Mouse (Mus musculus) adrenal gland, postnatal 36 days (tissue): ENCODE data around the gene Chchd6. TPM values are rescaled to one million over a fixed set of nuclear protein-coding genes. Genes with fewer than 3 reads are reported as not detected.

Experiments used
- DNase-seq, 2 experiments: peaks; one replicate each; pipeline ENCODE4 v3.0.0; 2021; ENCODE audit warnings: mixed read lengths in 1 of 2
- total RNA-seq, 2 experiments: library from RNA; stranded (reverse); gene quantifications; 2 replicates each; pipeline ENCODE4 v1.2.3; 2021

Chchd6 gene
- total RNA-seq, 2 experiments from 2014 or later = 27.2 to 37.5 TPM

DNA sequence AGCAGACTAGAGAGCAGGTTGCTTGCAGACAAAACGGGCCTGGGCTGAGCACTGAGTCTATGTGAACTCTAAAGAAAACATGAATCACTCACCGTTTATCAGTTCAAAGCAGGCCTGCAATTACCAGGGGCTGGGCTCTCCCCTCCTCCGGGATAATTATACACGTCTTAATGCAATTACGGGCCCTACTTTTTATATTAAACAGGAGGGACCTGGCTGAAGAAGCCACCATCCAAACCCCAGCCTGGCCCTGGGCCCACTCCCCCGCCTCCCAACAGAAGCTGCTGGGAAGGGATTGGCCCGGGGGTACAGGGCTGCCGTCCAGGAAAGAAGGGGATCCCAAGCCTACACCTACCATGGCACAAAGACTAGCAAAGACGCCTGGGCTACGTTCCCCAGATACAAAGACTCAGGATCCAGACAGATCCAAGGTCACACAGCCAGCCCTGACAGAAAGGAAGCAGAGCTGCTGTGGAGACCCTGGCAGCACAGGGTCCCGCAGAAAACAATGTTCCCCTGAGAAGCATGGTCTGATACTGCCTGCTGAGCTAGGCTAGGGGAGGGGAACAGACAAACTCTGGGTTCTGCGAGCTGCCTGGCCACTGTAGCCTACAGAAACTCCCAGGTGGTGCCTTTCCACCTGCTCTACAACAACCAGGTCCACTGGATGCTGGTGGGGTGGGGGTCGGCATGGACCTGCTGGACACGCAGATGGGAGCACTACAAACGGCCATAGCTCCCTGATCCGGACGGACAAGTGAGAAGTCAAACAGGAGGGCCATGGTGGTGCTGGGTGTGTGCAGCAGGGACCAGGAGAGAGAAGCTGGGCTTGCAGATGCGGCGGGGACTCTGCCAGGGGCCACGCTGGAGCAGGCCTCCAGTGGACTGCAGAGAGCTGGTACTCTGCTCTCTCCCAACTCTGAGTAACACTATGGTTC lies 235.4 kb downstream of the Chchd6 start:
- DNase-seq = peak in 1 of 2 experiments; percentile 67

GRCm38 (mm10) chr6:89359192-89359591 lies 236.3 kb downstream of the Chchd6 start:
- no peak for DNase-seq

DNA sequence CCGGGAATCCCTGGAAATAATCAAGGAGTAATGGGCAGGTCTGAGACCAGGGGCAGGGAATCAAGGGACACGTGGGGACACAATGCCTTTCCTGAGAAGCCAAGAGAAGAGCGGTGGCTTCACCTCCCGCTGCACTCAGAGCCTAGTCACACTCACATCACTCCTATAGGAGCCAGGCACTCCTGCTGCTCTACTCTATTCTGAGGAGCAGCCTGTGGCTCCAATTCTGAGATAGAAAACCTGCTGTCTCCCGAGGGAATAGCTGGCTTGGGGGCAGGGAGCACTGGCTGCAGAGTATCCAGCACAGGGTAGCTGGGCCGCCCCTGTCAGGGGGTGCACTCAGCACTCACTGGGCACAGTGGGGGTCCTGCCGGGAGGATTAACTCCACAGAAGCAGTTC lies 239.8 kb downstream of the Chchd6 start:
- DNase-seq = no peak

DNA sequence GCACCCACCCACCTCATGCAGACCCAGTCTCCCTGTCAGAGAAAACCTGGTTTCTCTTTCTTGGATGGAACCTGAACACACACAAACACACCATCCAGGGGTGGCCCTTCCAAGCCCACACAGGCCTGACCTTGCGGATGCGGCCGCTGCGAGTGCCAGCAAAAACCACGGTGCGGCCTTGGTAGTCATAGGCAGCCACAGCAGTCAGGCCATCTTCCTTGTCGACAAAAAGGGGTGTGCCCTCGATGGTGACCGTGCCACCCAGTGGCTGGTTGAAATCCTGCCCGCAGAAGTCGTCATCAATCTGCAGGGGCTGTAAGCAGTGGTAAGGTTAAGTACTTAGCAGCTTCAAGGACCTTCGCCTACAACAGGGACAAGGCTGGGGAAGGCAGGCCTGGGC lies 240.7 kb downstream of the Chchd6 start:
- peak; percentile 91 to 95 for DNase-seq

DNA sequence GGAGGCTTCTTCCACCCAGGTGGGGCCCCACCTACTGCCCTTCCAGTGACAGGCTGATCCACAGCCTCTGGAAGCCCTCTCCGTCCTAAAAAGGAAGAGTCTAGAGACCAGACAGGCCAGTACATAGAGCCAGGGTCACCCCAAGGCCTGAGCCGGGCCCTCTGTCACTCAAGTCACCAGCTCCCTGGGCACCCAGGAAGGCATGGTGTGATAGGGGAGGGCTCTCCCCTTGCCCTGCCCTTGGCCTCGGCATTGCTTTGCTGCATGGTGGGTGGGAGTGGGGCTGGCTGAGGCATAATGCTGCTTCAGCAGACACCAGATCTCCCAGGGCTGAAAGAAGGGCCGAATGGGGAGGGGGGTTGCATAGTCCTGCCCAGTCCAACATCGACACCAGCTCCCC lies 241.4 kb downstream of the Chchd6 start:
- DNase-seq = peak; percentile 63 to 66

- DNase-seq = peak; percentile 60 to 65
Measured at GRCm38 (mm10) chr6:89353101-89353500, 242.4 kb downstream of the Chchd6 start.

DNA sequence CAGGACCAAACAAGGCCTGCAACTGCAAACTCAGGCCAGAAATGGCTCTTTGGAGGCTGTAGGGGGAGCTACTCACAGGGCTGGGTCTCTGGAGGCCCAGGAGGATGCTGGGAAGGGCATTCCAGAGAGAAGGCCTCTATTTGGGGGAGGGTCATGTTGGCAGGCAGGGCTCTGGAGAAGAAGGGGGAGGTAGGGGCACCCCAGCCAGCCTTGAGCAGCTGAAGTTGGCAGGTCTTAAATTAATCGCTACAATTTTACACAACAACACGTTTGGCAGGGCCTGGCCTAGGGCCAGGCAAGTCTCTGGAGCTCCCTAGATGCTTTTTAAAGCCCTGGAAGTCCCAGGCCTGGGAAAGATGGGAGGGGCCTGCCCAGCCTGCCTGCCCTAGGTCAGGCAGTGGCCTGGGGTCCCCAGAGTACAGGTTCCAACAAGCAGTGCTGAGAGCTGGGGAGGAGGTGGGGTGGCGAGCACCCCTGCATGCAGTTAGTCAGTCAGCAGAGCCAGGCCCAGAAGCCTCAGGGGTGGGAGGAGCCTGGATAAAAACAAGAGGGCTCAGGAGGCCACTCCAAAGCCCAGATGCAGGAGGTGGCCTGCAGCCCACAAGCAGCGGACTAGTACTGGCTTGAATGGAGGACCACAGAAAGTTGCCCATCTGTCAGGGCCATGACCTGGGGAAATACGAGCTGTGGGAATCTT lies 243.9 kb downstream of the Chchd6 start:
- DNase-seq = peak; percentile 61 to 65

GRCm38 (mm10) chr6:89350520-89350919 lies 244.9 kb downstream of the Chchd6 start:
- DNase-seq = no peak

- DNase-seq = peak; percentile 74 to 78
Measured at GRCm38 (mm10) chr6:89350037-89350515, 245.4 kb downstream of the Chchd6 start.

DNA sequence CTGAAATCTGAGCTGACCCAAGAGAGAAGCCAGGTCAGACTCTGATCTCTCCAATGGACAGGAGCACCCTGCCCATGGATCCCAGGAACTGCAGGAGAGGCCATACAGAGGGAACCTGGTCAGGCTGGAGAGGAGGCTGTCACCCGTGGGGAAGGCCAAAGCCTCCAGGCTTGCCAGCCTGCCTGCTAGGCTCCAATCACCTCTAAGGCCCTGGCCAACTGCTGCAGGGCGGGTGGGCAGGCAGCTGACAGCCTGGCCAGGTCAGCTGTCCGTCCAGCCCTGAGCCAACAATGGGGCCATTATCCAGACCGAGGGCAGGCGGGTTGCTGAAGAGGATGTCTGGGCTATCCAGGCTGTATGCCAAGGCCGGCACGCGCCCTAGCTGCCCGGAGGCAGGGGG lies 247.1 kb downstream of the Chchd6 start:
- peak in 1 of 2 experiments; percentile 15 for DNase-seq

DNA sequence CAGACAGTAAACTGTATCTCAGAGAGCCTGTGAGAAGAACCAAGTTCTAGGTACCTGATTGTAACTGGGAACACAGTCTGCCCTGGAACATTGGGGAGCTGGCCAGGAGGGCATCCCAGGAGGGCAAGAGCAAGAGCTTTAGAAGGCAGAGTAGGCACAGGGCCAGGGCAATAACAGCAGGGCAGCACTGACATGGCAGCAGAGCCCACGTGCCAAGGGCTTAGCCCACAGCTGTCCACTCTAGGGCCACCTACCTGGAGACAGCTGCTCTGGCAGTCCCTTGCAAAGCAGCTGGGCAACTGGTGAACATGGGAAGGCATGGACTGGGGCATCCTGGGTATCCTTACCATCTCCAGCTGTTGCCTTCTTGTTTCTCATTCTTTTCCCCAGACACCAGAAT lies 247.7 kb downstream of the Chchd6 start:
- peak; percentile 23 to 58 for DNase-seq

GRCm38 (mm10) chr6:89345855-89346254 lies 249.6 kb downstream of the Chchd6 start:
- DNase-seq = no peak

GRCm38 (mm10) chr6:89345486-89345785 lies 250.0 kb downstream of the Chchd6 start:
- DNase-seq = peak in 1 of 2 experiments; percentile 41

DNA sequence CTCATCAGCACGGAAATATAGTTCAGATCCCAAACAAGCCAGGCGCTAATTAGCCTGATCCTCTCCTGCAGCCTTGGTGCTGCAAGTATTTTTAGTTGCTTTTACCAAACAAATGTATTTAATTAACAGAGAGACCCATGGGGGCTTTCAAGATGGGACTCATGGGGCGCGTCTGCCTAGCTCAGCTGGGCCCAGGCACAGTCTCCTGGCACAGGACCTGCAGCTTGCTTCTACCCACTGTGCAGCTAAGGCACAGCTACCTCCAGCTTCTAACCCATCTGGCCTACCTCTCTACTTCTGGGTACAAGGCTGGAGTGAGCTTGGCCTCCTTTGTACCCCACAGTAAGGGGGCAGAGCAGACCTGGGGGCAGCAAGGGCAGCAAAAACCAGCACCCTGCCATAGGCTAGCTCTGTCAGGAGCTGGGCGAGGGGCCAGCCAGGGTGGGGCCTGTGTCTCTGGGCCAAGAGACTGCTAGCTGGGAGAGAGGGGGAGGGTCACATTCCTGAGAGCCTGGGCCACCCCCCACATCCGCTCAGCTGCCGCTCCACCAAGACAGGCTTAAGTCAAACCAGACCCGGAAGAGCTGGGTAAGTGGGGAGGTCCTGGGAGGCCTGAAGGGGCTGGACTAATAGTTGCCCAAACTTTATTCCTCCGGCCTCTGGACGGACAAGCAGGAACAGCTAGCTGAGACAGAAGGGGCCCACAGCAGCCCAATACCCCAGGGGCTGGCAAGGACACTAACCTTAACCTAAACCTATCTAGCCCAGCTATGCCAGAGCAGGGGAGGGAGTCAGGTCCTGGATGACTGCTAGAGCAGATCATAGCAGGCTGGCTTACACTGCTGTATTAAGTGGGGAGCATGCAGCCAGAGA lies 250.6 kb downstream of the Chchd6 start:
- peak; percentile 77 to 84 for DNase-seq

- DNase-seq = no peak
Measured at GRCm38 (mm10) chr6:89341981-89342380, 253.5 kb downstream of the Chchd6 start.

DNA sequence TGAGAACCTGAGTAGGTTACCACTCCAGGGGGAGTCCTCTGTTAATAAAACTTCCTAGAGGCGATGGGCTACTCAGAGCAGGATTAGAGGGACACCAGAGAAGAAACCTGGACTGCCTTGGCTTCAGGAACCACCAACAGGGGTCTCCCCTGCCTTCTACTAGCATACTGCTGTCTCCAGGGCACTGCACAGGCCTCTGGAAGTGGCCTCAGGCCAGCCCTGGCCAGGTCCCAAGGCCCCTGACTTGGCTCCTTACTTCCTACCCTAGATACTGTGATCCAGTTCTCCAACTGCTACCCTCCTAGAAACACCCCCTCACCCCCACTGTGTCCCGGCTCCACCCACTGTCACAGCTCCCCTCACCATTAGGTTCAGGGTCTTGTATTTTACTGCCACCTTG lies 256.0 kb downstream of the Chchd6 start:
- DNase-seq = peak; percentile 86 to 90

DNA sequence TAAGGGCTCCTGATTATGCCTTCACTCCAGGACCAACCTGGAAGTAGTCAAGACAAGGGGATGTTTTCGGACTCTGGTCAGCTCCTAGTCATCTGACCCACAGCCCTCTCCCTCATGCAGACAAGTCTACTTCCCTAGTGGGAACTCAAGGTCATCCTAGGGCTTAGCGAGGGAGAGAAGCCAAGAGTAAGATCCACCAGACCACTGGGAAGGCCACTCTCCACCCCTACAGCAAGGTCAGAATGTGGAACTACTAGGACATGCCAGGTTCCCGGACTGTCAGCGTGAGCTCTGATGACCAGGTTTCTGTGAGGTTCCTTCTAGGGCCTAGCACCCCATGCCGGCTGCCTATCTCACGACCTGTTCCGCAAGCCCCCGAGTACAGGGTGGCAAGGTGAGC lies 256.7 kb downstream of the Chchd6 start:
- peak; percentile 37 to 49 for DNase-seq

GRCm38 (mm10) chr6:89337574-89337973 lies 257.9 kb downstream of the Chchd6 start:
- DNase-seq = peak; percentile 66 to 67

DNA sequence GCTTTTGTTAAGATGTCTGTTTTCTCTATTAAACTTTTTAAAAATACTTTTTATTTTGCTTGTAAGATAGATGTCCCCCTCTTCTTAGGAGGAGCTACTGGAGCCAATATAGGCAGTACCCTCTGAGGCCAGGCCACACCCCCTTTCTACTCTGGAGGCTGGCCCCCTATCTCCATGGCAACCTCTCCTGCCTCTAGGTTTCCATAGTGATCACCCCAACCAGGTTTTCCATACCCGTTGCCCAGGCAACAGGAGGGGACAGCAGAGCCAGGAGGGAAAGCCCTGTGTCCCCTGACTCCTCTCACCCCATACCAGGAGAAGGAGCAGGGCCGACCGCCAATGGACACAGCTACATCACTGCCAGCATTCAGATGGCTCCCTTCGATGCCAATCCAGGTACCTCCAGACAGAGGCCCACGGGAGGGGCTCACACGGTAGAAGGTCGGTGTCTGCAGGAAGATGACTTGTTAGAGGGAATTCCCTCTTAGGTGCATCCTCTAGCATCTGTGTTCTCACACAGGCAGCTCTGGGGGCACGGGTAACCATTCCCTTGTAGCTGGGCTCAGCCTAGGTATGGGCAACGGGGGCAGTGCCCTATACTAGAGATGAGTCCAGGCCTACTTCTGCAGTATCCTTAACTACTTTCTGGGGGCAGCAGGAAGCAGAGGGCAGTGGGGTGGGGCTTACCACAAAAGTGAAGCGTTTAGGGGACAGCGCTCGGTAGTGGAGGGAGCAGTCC lies 261.3 kb downstream of the Chchd6 start:
- no peak for DNase-seq
